Mouse (Mus musculus): Measurements from ENCODE around the gene Kif14.
"Not testable (repeated sequence)": the region's sequence is repeated elsewhere in the genome, so short reads cannot be mapped to it uniquely, and the experiment has no call there.

Kif14 gene

GRCm38 (mm10) chr1:136491681-136492080 lies 25.5 kb downstream of the Kif14 start:
- DNase-seq (ENCODE audit: low spot score in 2 of 2), result no peak

- no peak for DNase-seq (ENCODE audit: low spot score in 2 of 2)
These were observed 26.1 kb downstream of the Kif14 start for GRCm38 (mm10) chr1:136492232-136492631.

GRCm38 (mm10) chr1:136499317-136499716 lies 33.2 kb downstream of the Kif14 start:
- DNase-seq (ENCODE audit: low spot score in 2 of 2), result no peak

GRCm38 (mm10) chr1:136502936-136503335 lies 36.8 kb downstream of the Kif14 start:
- no peak for DNase-seq (ENCODE audit: low spot score in 2 of 2)

GRCm38 (mm10) chr1:136506255-136506654 lies 40.1 kb downstream of the Kif14 start:
- not testable (repeated sequence) for DNase-seq (ENCODE audit: low spot score in 2 of 2)

- DNase-seq (ENCODE audit: low spot score in 2 of 2), result no peak
These were observed 46.2 kb downstream of the Kif14 start for GRCm38 (mm10) chr1:136512317-136512716.

GRCm38 (mm10) chr1:136513181-136513580 lies 47.0 kb downstream of the Kif14 start:
- DNase-seq (ENCODE audit: low spot score in 2 of 2), result no peak

GRCm38 (mm10) chr1:136518699-136519356 lies 52.7 kb downstream of the Kif14 start:
- DNase-seq (ENCODE audit: low spot score in 2 of 2), result no peak

GRCm38 (mm10) chr1:136521363-136521937 lies 55.3 kb downstream of the Kif14 start:
- peak in 1 of 2 experiments; percentile 44 for DNase-seq (ENCODE audit: low spot score in 2 of 2)

GRCm38 (mm10) chr1:136524917-136525316 lies 58.8 kb downstream of the Kif14 start:
- peak; percentile 51 to 66 for DNase-seq (ENCODE audit: low spot score in 2 of 2)

GRCm38 (mm10) chr1:136525818-136526217 lies 59.7 kb downstream of the Kif14 start:
- DNase-seq (ENCODE audit: low spot score in 2 of 2), result no peak

GRCm38 (mm10) chr1:136527163-136527562 lies 61.0 kb downstream of the Kif14 start:
- peak in 1 of 2 experiments; percentile 7 for DNase-seq (ENCODE audit: low spot score in 2 of 2)

GRCm38 (mm10) chr1:136532556-136532955 lies 66.4 kb downstream of the Kif14 start:
- no peak for DNase-seq (ENCODE audit: low spot score in 2 of 2)

GRCm38 (mm10) chr1:136536947-136537346 lies 70.8 kb downstream of the Kif14 start:
- no peak for DNase-seq (ENCODE audit: low spot score in 2 of 2)

- DNase-seq (ENCODE audit: low spot score in 2 of 2), result no peak
These were observed 72.1 kb downstream of the Kif14 start for GRCm38 (mm10) chr1:136538247-136538646.

GRCm38 (mm10) chr1:136540407-136540895 lies 74.3 kb downstream of the Kif14 start:
- no peak for DNase-seq (ENCODE audit: low spot score in 2 of 2)

GRCm38 (mm10) chr1:136541618-136542376 lies 75.7 kb downstream of the Kif14 start:
- DNase-seq (ENCODE audit: low spot score in 2 of 2), result no peak

GRCm38 (mm10) chr1:136543920-136544319 lies 77.8 kb downstream of the Kif14 start:
- DNase-seq (ENCODE audit: low spot score in 2 of 2), result no peak

- DNase-seq (ENCODE audit: low spot score in 2 of 2), result no peak
These were observed 80.9 kb downstream of the Kif14 start for GRCm38 (mm10) chr1:136547068-136547467.

- DNase-seq (ENCODE audit: low spot score in 2 of 2), result no peak
These were observed 84.1 kb downstream of the Kif14 start for GRCm38 (mm10) chr1:136550285-136550684.

GRCm38 (mm10) chr1:136550851-136551540 lies 84.9 kb downstream of the Kif14 start:
- peak; percentile 83 to 88 for DNase-seq (ENCODE audit: low spot score in 2 of 2)

- DNase-seq (ENCODE audit: low spot score in 2 of 2), result no peak
These were observed 88.5 kb downstream of the Kif14 start for GRCm38 (mm10) chr1:136554686-136555085.

Data from cerebellum, postnatal 4 days (tissue).